Mouse (Mus musculus): Measurements from ENCODE around the gene Ormdl1. TPM values are rescaled to one million over a fixed set of nuclear protein-coding genes. Genes with fewer than 3 reads are reported as not detected.
A peak's percentile ranks its signal among the peaks of the same experiment; 100 is the strongest.
"Not testable (repeated sequence)": the region's sequence is repeated elsewhere in the genome, so short reads cannot be mapped to it uniquely, and the experiment has no call there.

Ormdl1 gene
- polyA plus RNA-seq, 1 experiment: 27.7 TPM

- no peak overlapping the region for H3K27ac ChIP-seq (ENCODE audit: insufficient read depth, low read length)
- no peak overlapping the region for H3K9ac ChIP-seq (ENCODE audit: low read depth, poor library complexity, severe bottlenecking)
- no peaks in the 10 kb centered on the region for H3K36me3 ChIP-seq (ENCODE audit: control insufficient read depth, insufficient read depth, low read length, poor library complexity, severe bottlenecking)
- H3K4me1 ChIP-seq (ENCODE audit: control insufficient read depth, insufficient read depth, low read length): no peaks in the 10 kb centered on the region
- H3K27me3 ChIP-seq (ENCODE audit: control insufficient read depth, insufficient read depth, low read length, poor library complexity, severe bottlenecking): no peaks in the 10 kb centered on the region
- TF ChIP-seq EP300 (IDR thresholded peaks at IDR 0.05; ENCODE audit: insufficient read depth, low read depth, low read length): no peak
- no peak for TF ChIP-seq CTCF (IDR thresholded peaks at IDR 0.05; ENCODE audit: low read depth, low read length)
- TF ChIP-seq POLR2A (IDR thresholded peaks at IDR 0.05; ENCODE audit: insufficient read depth, low read length): no peak
- peaks cover 5% of the 10 kb centered on the region; the same call in 1 of the 2 replicates for H3K9me3 ChIP-seq (replicated peaks; ENCODE audit: control insufficient read depth, insufficient read depth, low read length, poor library complexity, severe bottlenecking)
- no peak overlapping the region for H3K4me3 ChIP-seq (ENCODE audit: low read depth, low read length)
Measured at GRCm38 (mm10) chr1:53335465-53335864, 38.6 kb downstream of the Ormdl1 start.

DNA sequence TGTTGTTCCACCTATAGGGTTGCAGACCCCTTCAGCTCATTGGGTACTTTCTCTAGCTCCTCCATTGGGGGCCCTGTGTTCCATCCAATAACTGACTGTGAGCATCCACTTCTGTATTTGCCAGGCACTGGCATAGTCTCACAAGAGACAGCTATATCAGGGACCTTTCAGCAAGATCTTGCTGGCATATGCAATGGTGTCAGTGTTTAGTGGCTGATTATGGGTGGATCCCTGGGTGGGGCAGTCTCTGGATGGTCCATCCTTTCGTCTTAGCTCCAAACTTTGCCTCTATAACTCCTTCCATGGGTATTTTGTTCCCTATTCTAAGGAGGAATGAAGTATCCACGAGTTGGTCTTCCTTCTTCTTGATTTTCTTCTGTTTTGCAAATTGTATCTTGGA lies 40.5 kb downstream of the Ormdl1 start:
- not testable (repeated sequence) for H3K9me3 ChIP-seq (replicated peaks; ENCODE audit: control insufficient read depth, insufficient read depth, low read length, poor library complexity, severe bottlenecking); H3K27me3 ChIP-seq (ENCODE audit: control insufficient read depth, insufficient read depth, low read length, poor library complexity, severe bottlenecking); H3K36me3 ChIP-seq (ENCODE audit: control insufficient read depth, insufficient read depth, low read length, poor library complexity, severe bottlenecking); H3K4me3 ChIP-seq (ENCODE audit: low read depth, low read length); H3K4me1 ChIP-seq (ENCODE audit: control insufficient read depth, insufficient read depth, low read length); H3K27ac ChIP-seq (ENCODE audit: insufficient read depth, low read length); H3K9ac ChIP-seq (ENCODE audit: low read depth, poor library complexity, severe bottlenecking)

DNA sequence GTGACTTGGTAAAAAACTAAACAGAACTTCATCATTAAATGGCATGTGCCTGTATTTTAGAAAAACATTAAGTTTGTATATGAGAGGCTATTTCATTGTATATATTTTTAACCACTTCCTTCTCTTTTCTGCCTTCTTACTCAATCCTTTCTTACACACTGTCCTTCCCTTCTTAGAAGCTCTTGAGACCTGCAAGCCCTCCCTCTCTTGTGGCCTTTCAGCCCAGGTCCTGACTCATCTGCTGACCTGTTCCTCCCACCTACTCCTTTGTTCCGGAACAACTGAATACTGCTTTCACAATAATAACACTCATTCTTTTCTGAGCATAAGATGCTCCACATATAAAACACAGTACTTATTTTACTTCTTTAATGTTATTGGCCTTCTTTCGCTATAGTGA lies 44.2 kb downstream of the Ormdl1 start:
- Histone ChIP-seq H3K9ac (ENCODE audit: low read depth, poor library complexity, severe bottlenecking) (no peak overlapping the region), H3K36me3 (ENCODE audit: control insufficient read depth, insufficient read depth, low read length, poor library complexity, severe bottlenecking) (peaks cover 6% of the 10 kb centered on the region), H3K4me1 (ENCODE audit: control insufficient read depth, insufficient read depth, low read length) (no peaks in the 10 kb centered on the region), H3K9me3 (replicated peaks; ENCODE audit: control insufficient read depth, insufficient read depth, low read length, poor library complexity, severe bottlenecking) (no peaks in the 10 kb centered on the region), H3K4me3 (ENCODE audit: low read depth, low read length) (no peak overlapping the region), H3K27ac (ENCODE audit: insufficient read depth, low read length) (no peak overlapping the region), H3K27me3 (ENCODE audit: control insufficient read depth, insufficient read depth, low read length, poor library complexity, severe bottlenecking) (no peaks in the 10 kb centered on the region)
- TF ChIP-seq CTCF (IDR thresholded peaks at IDR 0.05; ENCODE audit: low read depth, low read length) (no peak), POLR2A (IDR thresholded peaks at IDR 0.05; ENCODE audit: insufficient read depth, low read length) (no peak), EP300 (IDR thresholded peaks at IDR 0.05; ENCODE audit: insufficient read depth, low read depth, low read length) (no peak)

DNA sequence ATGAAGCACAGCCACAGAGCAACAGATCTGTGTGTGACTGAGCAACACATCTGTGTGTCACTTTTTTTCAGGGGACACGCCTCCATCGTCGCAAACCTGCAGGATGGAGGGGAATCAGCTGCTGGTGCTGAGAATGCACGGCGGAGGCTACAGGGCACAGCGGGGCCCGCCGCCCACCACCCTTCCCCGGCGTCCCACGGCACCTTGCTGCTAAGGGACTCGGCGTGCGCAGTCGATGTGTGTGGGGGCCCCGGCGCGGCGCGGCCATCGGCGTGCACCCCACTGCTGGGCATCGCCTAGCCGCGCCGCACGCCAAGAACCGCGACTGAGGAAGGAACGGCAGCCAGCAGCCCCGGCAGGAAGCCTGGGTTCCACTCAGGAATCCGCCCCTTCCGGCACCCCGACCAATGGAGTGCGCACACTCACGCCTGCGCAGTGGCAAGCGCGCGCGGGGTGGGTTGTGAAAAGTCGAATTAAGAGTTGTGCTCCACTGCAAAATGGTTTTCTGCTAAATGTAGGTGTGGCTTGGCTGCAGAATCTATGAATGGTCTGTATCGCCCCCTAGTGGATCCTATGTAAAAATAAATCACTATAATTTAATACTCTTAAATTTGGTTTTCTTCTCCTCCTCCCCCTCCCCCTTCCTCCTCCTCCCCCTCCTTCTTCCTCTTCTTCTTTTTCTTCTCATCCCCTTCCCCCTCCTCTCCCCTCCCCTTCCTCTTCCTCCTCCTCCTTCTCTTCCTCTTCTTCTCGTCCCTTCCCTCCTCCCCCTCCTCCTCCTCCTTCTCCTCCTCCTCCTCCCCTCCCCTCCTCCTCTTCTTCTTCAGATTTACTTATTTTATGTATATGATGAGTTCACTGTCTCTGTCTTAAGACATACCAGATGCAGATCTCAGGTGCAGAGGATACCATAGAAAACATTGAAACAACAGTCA lies 55.7 kb downstream of the Ormdl1 start, which contains the start of the genes Asdurf, Gm28551 and Asnsd1:
Gene Asdurf, minus strand, starts transcription at position 293 of the 935 bp plus-strand sequence.
Gene Gm28551, minus strand, starts transcription at position 341 of the 935 bp plus-strand sequence.
Gene Asnsd1, minus strand, starts transcription at position 426 of the 935 bp plus-strand sequence.
- Histone ChIP-seq H3K4me1 (ENCODE audit: control insufficient read depth, insufficient read depth, low read length) (peaks cover 1% of the 10 kb centered on the region), H3K36me3 (ENCODE audit: control insufficient read depth, insufficient read depth, low read length, poor library complexity, severe bottlenecking) (peaks cover 10% of the 10 kb centered on the region), H3K4me3 (ENCODE audit: low read depth, low read length) (peak within 1 kb of the TSS; percentile 77), H3K27me3 (ENCODE audit: control insufficient read depth, insufficient read depth, low read length, poor library complexity, severe bottlenecking) (no peaks in the 10 kb centered on the region), H3K9ac (ENCODE audit: low read depth, poor library complexity, severe bottlenecking) (peak within 1 kb of the TSS; percentile 84), H3K27ac (ENCODE audit: insufficient read depth, low read length) (no peak within 1 kb of the TSS), H3K9me3 (replicated peaks; ENCODE audit: control insufficient read depth, insufficient read depth, low read length, poor library complexity, severe bottlenecking) (no peaks in the 10 kb centered on the region)
- TF ChIP-seq CTCF (IDR thresholded peaks at IDR 0.05; ENCODE audit: low read depth, low read length) (peak; percentile 3), EP300 (IDR thresholded peaks at IDR 0.05; ENCODE audit: insufficient read depth, low read depth, low read length) (no peak), POLR2A (IDR thresholded peaks at IDR 0.05; ENCODE audit: insufficient read depth, low read length) (peak; percentile 73)

- no peak overlapping the region for H3K9ac ChIP-seq (ENCODE audit: low read depth, poor library complexity, severe bottlenecking)
- H3K27ac ChIP-seq (ENCODE audit: insufficient read depth, low read length): no peak overlapping the region
- no peaks in the 10 kb centered on the region for H3K27me3 ChIP-seq (ENCODE audit: control insufficient read depth, insufficient read depth, low read length, poor library complexity, severe bottlenecking)
- H3K9me3 ChIP-seq (replicated peaks; ENCODE audit: control insufficient read depth, insufficient read depth, low read length, poor library complexity, severe bottlenecking): no peaks in the 10 kb centered on the region
- no peak overlapping the region for H3K4me3 ChIP-seq (ENCODE audit: low read depth, low read length)
- no peaks in the 10 kb centered on the region for H3K4me1 ChIP-seq (ENCODE audit: control insufficient read depth, insufficient read depth, low read length)
- no peaks in the 10 kb centered on the region for H3K36me3 ChIP-seq (ENCODE audit: control insufficient read depth, insufficient read depth, low read length, poor library complexity, severe bottlenecking)
- TF ChIP-seq POLR2A (IDR thresholded peaks at IDR 0.05; ENCODE audit: insufficient read depth, low read length) (no peak), EP300 (IDR thresholded peaks at IDR 0.05; ENCODE audit: insufficient read depth, low read depth, low read length) (no peak), CTCF (IDR thresholded peaks at IDR 0.05; ENCODE audit: low read depth, low read length) (no peak)
Measured at GRCm38 (mm10) chr1:53358988-53359387, 62.1 kb downstream of the Ormdl1 start.

Other genes with a start within 250 kb of the Ormdl1 start
- gene Mstn, start 235.5 kb upstream of the Ormdl1 start, polyA plus RNA-seq (2011; ENCODE audit: insufficient read depth, insufficient read length, low read depth, missing spikeins): not detected in 2 replicates
- 4.0 and 4.8 TPM in 2 replicates for gene 1700019A02Rik, start 109.5 kb upstream of the Ormdl1 start, polyA plus RNA-seq (2011; ENCODE audit: insufficient read depth, insufficient read length, low read depth, missing spikeins)
- 26.7 and 27.9 TPM in 2 replicates for gene Pms1, start 77 bp upstream of the Ormdl1 start, polyA plus RNA-seq (2011; ENCODE audit: insufficient read depth, insufficient read length, low read depth, missing spikeins)
- gene Gm28778, start within 50 bp of the Ormdl1 start, polyA plus RNA-seq (2011; ENCODE audit: insufficient read depth, insufficient read length, low read depth, missing spikeins): not detected in 2 replicates
- gene Osgepl1, start 16.5 kb downstream of the Ormdl1 start, polyA plus RNA-seq (2011; ENCODE audit: insufficient read depth, insufficient read length, low read depth, missing spikeins): 24.5 and 26.1 TPM in 2 replicates
- gene Asdurf, start 55.5 kb downstream of the Ormdl1 start, polyA plus RNA-seq (2011; ENCODE audit: insufficient read depth, insufficient read length, low read depth, missing spikeins): 38.6 and 48.5 TPM in 2 replicates
- not detected in 2 replicates for gene Gm28551, start 55.6 kb downstream of the Ormdl1 start, polyA plus RNA-seq (2011; ENCODE audit: insufficient read depth, insufficient read length, low read depth, missing spikeins)
- gene Asnsd1, start 55.7 kb downstream of the Ormdl1 start, polyA plus RNA-seq (2011; ENCODE audit: insufficient read depth, insufficient read length, low read depth, missing spikeins): 86.8 and 95.0 TPM in 2 replicates